Mouse (Mus musculus): ENCODE measurements around the gene Ier3. TPM values are rescaled to one million over a fixed set of nuclear protein-coding genes. Genes with fewer than 3 reads are reported as not detected.
A peak's percentile ranks its signal among the peaks of the same experiment; 100 is the strongest.

Gene Ier3
- polyA plus RNA-seq, 1 experiment from 2014 or later = 2.5 TPM

DNA sequence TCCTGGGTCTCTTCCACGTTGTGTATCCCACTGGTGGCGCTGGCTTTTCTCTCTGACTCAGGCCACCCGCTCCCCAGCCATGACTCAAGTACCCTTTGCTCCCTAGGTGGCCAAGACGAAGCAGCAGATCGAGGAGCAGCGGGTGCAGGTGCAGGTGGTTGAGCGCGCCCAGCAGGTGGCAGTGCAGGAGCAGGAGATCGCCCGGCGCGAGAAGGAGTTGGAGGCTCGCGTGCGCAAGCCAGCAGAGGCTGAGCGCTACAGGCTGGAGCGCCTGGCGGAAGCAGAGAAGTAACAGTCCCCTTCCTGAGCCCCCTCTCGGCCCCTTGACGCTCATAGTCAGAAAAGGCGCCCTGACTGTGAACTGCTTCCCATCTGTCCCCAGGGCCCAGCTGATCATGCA is 8.3 kb downstream of the Ier3 start:
- Histone ChIP-seq H3K27me3 (ENCODE audit: control insufficient read depth, insufficient read depth, low read length) (no peaks in the 10 kb centered on the region), H3K4me2 (no peak overlapping the region; the same call in 1 of the 2 replicates), H3K4me3 (ENCODE audit: low read depth, low read length) (no peak overlapping the region), H3K36me3 (ENCODE audit: control insufficient read depth, insufficient read depth, low read length) (peaks cover 15% of the 10 kb centered on the region), H3K27ac (ENCODE audit: low read depth, low read length) (no peak overlapping the region), H3K9me3 (ENCODE audit: control insufficient read depth, low read length) (no peaks in the 10 kb centered on the region), H3K4me1 (ENCODE audit: control insufficient read depth, insufficient read depth, low read length) (peaks cover 8% of the 10 kb centered on the region), H3K9ac (ENCODE audit: low read length) (peak overlapping the region; percentile 12; the same call in 1 of the 2 replicates)
- DNase-seq (ENCODE audit: low spot score, missing footprints) = peak; percentile 98
- WGBS = 6% methylated on average over 21 of the region's 21 CpGs
- ATAC-seq (ENCODE audit: low FRiP score) = peak; percentile 72

GRCm38 (mm10) chr17:35832400-35833238 is 11.1 kb downstream of the Ier3 start:
- Histone ChIP-seq H3K4me3 (ENCODE audit: low read depth, low read length) (no peak overlapping the region), H3K9ac (ENCODE audit: low read length) (no peak overlapping the region), H3K4me1 (ENCODE audit: control insufficient read depth, insufficient read depth, low read length) (peaks cover 23% of the 10 kb centered on the region), H3K27ac (ENCODE audit: low read depth, low read length) (no peak overlapping the region), H3K27me3 (ENCODE audit: control insufficient read depth, insufficient read depth, low read length) (no peaks in the 10 kb centered on the region), H3K4me2 (no peak overlapping the region), H3K36me3 (ENCODE audit: control insufficient read depth, insufficient read depth, low read length) (peaks cover 34% of the 10 kb centered on the region), H3K9me3 (ENCODE audit: control insufficient read depth, low read length) (no peaks in the 10 kb centered on the region)
- 79% methylated on average over 8 of the region's 8 CpGs for WGBS
- ATAC-seq (ENCODE audit: low FRiP score) = no peak
- DNase-seq (ENCODE audit: low spot score, missing footprints) = peak; percentile 91

GRCm38 (mm10) chr17:35833239-35833751 is 11.8 kb downstream of the Ier3 start:
- Histone ChIP-seq H3K27me3 (ENCODE audit: control insufficient read depth, insufficient read depth, low read length) (no peaks in the 10 kb centered on the region), H3K4me2 (no peak overlapping the region), H3K9me3 (ENCODE audit: control insufficient read depth, low read length) (no peaks in the 10 kb centered on the region), H3K4me1 (ENCODE audit: control insufficient read depth, insufficient read depth, low read length) (peaks cover 23% of the 10 kb centered on the region), H3K27ac (ENCODE audit: low read depth, low read length) (no peak overlapping the region), H3K36me3 (ENCODE audit: control insufficient read depth, insufficient read depth, low read length) (peaks cover 31% of the 10 kb centered on the region), H3K4me3 (ENCODE audit: low read depth, low read length) (no peak overlapping the region), H3K9ac (ENCODE audit: low read length) (no peak overlapping the region)
- DNase-seq (ENCODE audit: low spot score, missing footprints) (peak; percentile 88), ATAC-seq (ENCODE audit: low FRiP score) (no peak)
- WGBS = 25% methylated on average over 5 of the region's 5 CpGs

- Histone ChIP-seq H3K27me3 (ENCODE audit: control insufficient read depth, insufficient read depth, low read length) (no peaks in the 10 kb centered on the region), H3K9me3 (ENCODE audit: control insufficient read depth, low read length) (no peaks in the 10 kb centered on the region), H3K36me3 (ENCODE audit: control insufficient read depth, insufficient read depth, low read length) (peaks cover 31% of the 10 kb centered on the region), H3K4me3 (ENCODE audit: low read depth, low read length) (no peak overlapping the region), H3K4me1 (ENCODE audit: control insufficient read depth, insufficient read depth, low read length) (peaks cover 25% of the 10 kb centered on the region), H3K4me2 (0 out of 2 replicates have a peak overlapping the region, but pooled peaks have one; percentile 12), H3K27ac (ENCODE audit: low read depth, low read length) (no peak overlapping the region), H3K9ac (ENCODE audit: low read length) (no peak overlapping the region)
- 66% methylated on average over 5 of the region's 5 CpGs for WGBS
- peak; percentile 84 for DNase-seq (ENCODE audit: low spot score, missing footprints)
- ATAC-seq (ENCODE audit: low FRiP score) = no peak
These were observed 12.4 kb downstream of the Ier3 start for GRCm38 (mm10) chr17:35833894-35834293.

GRCm38 (mm10) chr17:35834696-35835422 is 13.4 kb downstream of the Ier3 start:
- no peak for ATAC-seq (ENCODE audit: low FRiP score)
- 77% methylated on average over 26 of the region's 26 CpGs for WGBS
- Histone ChIP-seq H3K9me3 (ENCODE audit: control insufficient read depth, low read length) (no peaks in the 10 kb centered on the region), H3K27me3 (ENCODE audit: control insufficient read depth, insufficient read depth, low read length) (no peaks in the 10 kb centered on the region), H3K4me2 (peak overlapping the region; percentile 92), H3K36me3 (ENCODE audit: control insufficient read depth, insufficient read depth, low read length) (peaks cover 31% of the 10 kb centered on the region), H3K27ac (ENCODE audit: low read depth, low read length) (no peak overlapping the region), H3K4me1 (ENCODE audit: control insufficient read depth, insufficient read depth, low read length) (peaks cover 28% of the 10 kb centered on the region), H3K4me3 (ENCODE audit: low read depth, low read length) (peak overlapping the region; percentile 96), H3K9ac (ENCODE audit: low read length) (peak overlapping the region; percentile 26; the same call in 1 of the 2 replicates)
- DNase-seq (ENCODE audit: low spot score, missing footprints) = peak; percentile 83

DNA sequence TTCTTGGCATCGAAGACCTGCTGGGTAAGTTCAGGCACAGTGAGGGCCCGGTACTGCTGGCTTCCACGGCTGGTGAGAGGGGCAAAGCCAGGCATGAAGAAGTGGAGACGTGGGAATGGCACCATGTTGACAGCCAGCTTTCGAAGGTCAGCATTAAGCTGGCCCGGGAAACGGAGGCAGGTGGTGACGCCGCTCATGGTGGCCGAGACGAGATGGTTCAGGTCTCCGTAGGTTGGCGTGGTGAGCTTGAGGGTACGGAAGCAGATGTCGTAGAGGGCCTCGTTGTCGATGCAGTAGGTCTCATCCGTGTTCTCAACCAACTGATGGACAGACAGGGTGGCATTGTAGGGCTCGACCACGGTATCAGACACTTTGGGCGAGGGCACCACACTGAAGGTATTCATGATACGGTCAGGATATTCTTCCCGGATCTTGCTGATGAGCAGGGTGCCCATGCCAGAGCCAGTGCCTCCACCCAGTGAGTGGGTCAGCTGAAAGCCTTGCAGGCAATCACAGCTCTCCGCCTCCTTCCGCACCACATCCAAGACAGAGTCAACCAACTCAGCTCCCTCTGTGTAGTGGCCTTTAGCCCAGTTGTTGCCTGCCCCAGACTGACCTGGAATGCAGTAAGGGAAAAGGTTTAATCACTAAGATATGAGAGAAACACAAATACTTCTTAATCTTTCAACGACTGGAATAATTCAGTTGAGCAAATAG is 14.1 kb downstream of the Ier3 start:
- Histone ChIP-seq H3K4me2 (peak overlapping the region; percentile 92), H3K4me3 (ENCODE audit: low read depth, low read length) (peak overlapping the region; percentile 96), H3K27me3 (ENCODE audit: control insufficient read depth, insufficient read depth, low read length) (no peaks in the 10 kb centered on the region), H3K4me1 (ENCODE audit: control insufficient read depth, insufficient read depth, low read length) (peaks cover 25% of the 10 kb centered on the region), H3K27ac (ENCODE audit: low read depth, low read length) (peak overlapping the region; percentile 14; the same call in 1 of the 2 replicates), H3K9ac (ENCODE audit: low read length) (peak overlapping the region; percentile 94), H3K9me3 (ENCODE audit: control insufficient read depth, low read length) (no peaks in the 10 kb centered on the region), H3K36me3 (ENCODE audit: control insufficient read depth, insufficient read depth, low read length) (peaks cover 31% of the 10 kb centered on the region)
- no peak for DNase-seq (ENCODE audit: low spot score, missing footprints)
- no peak for ATAC-seq (ENCODE audit: low FRiP score)
- WGBS = 87% methylated on average over 26 of the region's 26 CpGs

DNA sequence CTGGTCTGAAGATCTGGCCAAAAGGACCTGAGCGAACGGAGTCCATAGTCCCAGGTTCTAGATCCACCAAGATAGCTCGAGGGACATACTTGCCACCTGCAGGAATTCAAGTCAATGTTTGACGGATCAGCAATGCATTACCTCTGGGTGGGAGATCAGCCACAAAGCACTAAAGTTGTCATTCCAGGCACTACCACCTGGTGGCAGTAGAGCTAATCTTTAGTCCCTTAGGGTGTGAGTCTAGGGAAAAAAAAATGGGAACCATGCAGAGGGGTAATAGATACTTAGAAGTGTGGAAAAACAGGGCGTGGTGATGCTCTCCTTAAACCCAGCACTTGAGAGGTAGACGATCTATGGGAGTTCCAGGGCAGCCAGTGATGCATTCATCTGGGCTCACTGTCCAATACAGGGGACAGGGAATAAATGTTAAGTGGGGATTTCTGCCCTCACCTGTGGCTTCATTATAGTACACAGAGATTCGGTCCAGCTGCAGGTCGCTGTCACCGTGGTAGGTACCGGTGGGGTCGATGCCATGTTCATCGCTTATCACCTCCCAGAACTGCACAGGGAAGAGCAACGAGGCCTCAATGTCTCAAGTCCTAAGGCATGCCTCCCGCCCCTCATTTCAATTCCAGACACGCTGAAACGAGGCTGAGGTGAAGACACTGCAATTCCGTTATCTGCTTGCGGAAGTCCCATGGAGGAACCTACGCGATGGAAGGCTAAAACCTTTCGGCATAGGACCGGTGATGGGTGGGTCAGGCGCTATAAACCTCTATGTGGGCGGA is 14.9 kb downstream of the Ier3 start:
- WGBS = 11% methylated on average over 24 of the region's 24 CpGs
- Histone ChIP-seq H3K9me3 (ENCODE audit: control insufficient read depth, low read length) (no peaks in the 10 kb centered on the region), H3K27ac (ENCODE audit: low read depth, low read length) (peak overlapping the region; percentile 94), H3K4me3 (ENCODE audit: low read depth, low read length) (peak overlapping the region; percentile 96), H3K36me3 (ENCODE audit: control insufficient read depth, insufficient read depth, low read length) (peaks cover 31% of the 10 kb centered on the region), H3K27me3 (ENCODE audit: control insufficient read depth, insufficient read depth, low read length) (no peaks in the 10 kb centered on the region), H3K4me2 (peak overlapping the region; percentile 92), H3K4me1 (ENCODE audit: control insufficient read depth, insufficient read depth, low read length) (peaks cover 25% of the 10 kb centered on the region), H3K9ac (ENCODE audit: low read length) (peak overlapping the region; percentile 94)
- ATAC-seq (ENCODE audit: low FRiP score) (no peak), DNase-seq (ENCODE audit: low spot score, missing footprints) (peak; percentile 99)

GRCm38 (mm10) chr17:35836991-35837422 is 15.5 kb downstream of the Ier3 start:
- peaks cover 31% of the 10 kb centered on the region for H3K36me3 ChIP-seq (ENCODE audit: control insufficient read depth, insufficient read depth, low read length)
- peak overlapping the region; percentile 94 for H3K9ac ChIP-seq (ENCODE audit: low read length)
- peak; percentile 99 for DNase-seq (ENCODE audit: low spot score, missing footprints)
- H3K4me3 ChIP-seq (ENCODE audit: low read depth, low read length) = peak overlapping the region; percentile 96
- peaks cover 25% of the 10 kb centered on the region for H3K4me1 ChIP-seq (ENCODE audit: control insufficient read depth, insufficient read depth, low read length)
- peak overlapping the region; percentile 92 for H3K4me2 ChIP-seq
- WGBS = 1% methylated on average over 25 of the region's 25 CpGs
- H3K27ac ChIP-seq (ENCODE audit: low read depth, low read length) = peak overlapping the region; percentile 94
- peak; percentile 54 for ATAC-seq (ENCODE audit: low FRiP score)
- H3K27me3 ChIP-seq (ENCODE audit: control insufficient read depth, insufficient read depth, low read length) = no peaks in the 10 kb centered on the region
- no peaks in the 10 kb centered on the region for H3K9me3 ChIP-seq (ENCODE audit: control insufficient read depth, low read length)
